Mouse (Mus musculus) midbrain, embryonic 16.5 days (tissue): ENCODE measurements around the gene Tmem243. TPM values are rescaled to one million over a fixed set of nuclear protein-coding genes. Genes with fewer than 3 reads are reported as not detected.

Experiments used
- ATAC-seq: fragments of 200-750 bp; cut with Nextera tagmentation; 2 replicates; pipeline ENCODE4 v1.8.0; 2017; ENCODE audit warnings: moderate TSS enrichment
- H3K27ac ChIP-seq: fragments of 300-500 bp; sonication (generic); 2 replicates; pipeline ENCODE4 v1.5.1; 2014; ENCODE audit warnings: mild to moderate bottlenecking, low read length, mixed read lengths
- H3K27me3 ChIP-seq: fragments of 300-500 bp; sonication (generic); 2 replicates; pipeline ENCODE4 v1.6.1; 2014; ENCODE audit warnings: low read depth, low read length, mixed read lengths; ENCODE audit not compliant: control insufficient read depth, insufficient read depth
- H3K36me3 ChIP-seq: fragments of 300-500 bp; sonication (generic); 2 replicates; pipeline ENCODE4 v1.6.1; 2014; ENCODE audit warnings: mild to moderate bottlenecking, low read length, moderate library complexity, mixed read lengths; ENCODE audit not compliant: control insufficient read depth, insufficient read depth
- H3K4me1 ChIP-seq: fragments of 300-500 bp; sonication (generic); 2 replicates; pipeline ENCODE4 v1.6.1; 2014; ENCODE audit warnings: mild to moderate bottlenecking, low read length, mixed read lengths; ENCODE audit not compliant: control insufficient read depth, insufficient read depth
- H3K4me2 ChIP-seq: fragments of 300-500 bp; sonication (generic); 2 replicates; pipeline ENCODE4 v1.6.1; 2014; ENCODE audit warnings: mild to moderate bottlenecking, low read length, mixed read lengths
- H3K4me3 ChIP-seq: fragments of 300-500 bp; sonication (generic); 2 replicates; pipeline ENCODE4 v1.5.1; 2014; ENCODE audit warnings: low read depth, mild to moderate bottlenecking, low read length, moderate library complexity, mixed read lengths
- H3K9ac ChIP-seq: fragments of 300-500 bp; sonication (generic); 2 replicates; pipeline ENCODE4 v1.6.1; 2014; ENCODE audit warnings: low read depth, low read length, mixed read lengths
- H3K9me3 ChIP-seq: fragments of 300-500 bp; sonication (generic); replicated peaks from 2 replicates; pipeline ENCODE4 v1.6.1; 2014; ENCODE audit warnings: mild to moderate bottlenecking, low read length, mixed read lengths; ENCODE audit not compliant: control insufficient read depth, poor library complexity, severe bottlenecking
- WGBS: fragments of 180-500 bp; shearing (Covaris S2); extraction: QIAGEN DNeasy Blood & Tissue Kit; methylation state at CpG from one replicate; pipeline ENCODE4 v1.1.7; 2014; 5-methylcytosine and 5-hydroxymethylcytosine counted together
- polyA plus RNA-seq: library from polyadenylated mRNA; unstranded; fragments of >200 nt; fragmentation: Nextera tagmentation; extraction: Ambion mirVana; gene quantifications from 2 replicates; pipeline ENCODE4 v1.2.1, GENCODE M21; 2015

Tmem243 gene
- polyA plus RNA-seq = 9.4 and 9.7 TPM in 2 replicates

- peak within 1 kb of the TSS; percentile 87 for H3K4me2 ChIP-seq
- no peaks in the 10 kb centered on the region for H3K36me3 ChIP-seq
- peaks cover 3% of the 10 kb centered on the region; the same call in 1 of the 2 replicates for H3K9me3 ChIP-seq
- ATAC-seq = peak; percentile 98
- peaks cover 2% of the 10 kb centered on the region for H3K27me3 ChIP-seq
- whole genome bisulfite sequencing = under 1% methylated on average over 38 of the region's 59 CpGs
- H3K9ac ChIP-seq = peak within 1 kb of the TSS; percentile 69
- peak within 1 kb of the TSS; percentile 95 for H3K4me3 ChIP-seq
- H3K4me1 ChIP-seq = peaks cover 5% of the 10 kb centered on the region
- H3K27ac ChIP-seq = peak within 1 kb of the TSS; percentile 28; the same call in 1 of the 2 replicates
These were observed at the start of gene Tmem243 for GRCm38 (mm10) chr5:9100207-9100848. TSS of gene Tmem243 (plus strand) at chr5:9100668.

GRCm38 (mm10) chr5:9056020-9056660, 44.3 kb upstream of the Tmem243 start:
- WGBS = 22% methylated on average over 3 of the region's 3 CpGs
- peak; percentile 71 for ATAC-seq
- H3K9ac ChIP-seq = no peak overlapping the region
- H3K9me3 ChIP-seq = no peaks in the 10 kb centered on the region
- H3K4me2 ChIP-seq = no peak overlapping the region
- no peaks in the 10 kb centered on the region for H3K27me3 ChIP-seq
- no peaks in the 10 kb centered on the region for H3K36me3 ChIP-seq
- no peak overlapping the region for H3K27ac ChIP-seq
- no peak overlapping the region for H3K4me3 ChIP-seq
- no peaks in the 10 kb centered on the region for H3K4me1 ChIP-seq

GRCm38 (mm10) chr5:9057277-9057879, 43.1 kb upstream of the Tmem243 start:
- H3K9me3 ChIP-seq = no peaks in the 10 kb centered on the region
- H3K4me1 ChIP-seq = no peaks in the 10 kb centered on the region
- no peak for ATAC-seq
- H3K36me3 ChIP-seq = no peaks in the 10 kb centered on the region
- H3K4me2 ChIP-seq = no peak overlapping the region
- H3K27ac ChIP-seq = no peak overlapping the region
- H3K27me3 ChIP-seq = no peaks in the 10 kb centered on the region
- H3K4me3 ChIP-seq = no peak overlapping the region
- no peak overlapping the region for H3K9ac ChIP-seq
- WGBS = 94% methylated on average over 5 of the region's 5 CpGs

- WGBS = 76% methylated on average over 6 of the region's 6 CpGs
- H3K4me3 ChIP-seq = no peak overlapping the region
- no peaks in the 10 kb centered on the region for H3K27me3 ChIP-seq
- H3K4me1 ChIP-seq = no peaks in the 10 kb centered on the region
- no peak overlapping the region for H3K9ac ChIP-seq
- H3K27ac ChIP-seq = no peak overlapping the region
- H3K36me3 ChIP-seq = no peaks in the 10 kb centered on the region
- H3K9me3 ChIP-seq = no peaks in the 10 kb centered on the region
- H3K4me2 ChIP-seq = no peak overlapping the region
- ATAC-seq = no peak
These were observed 41.0 kb upstream of the Tmem243 start for GRCm38 (mm10) chr5:9059303-9060023.

GRCm38 (mm10) chr5:9060228-9060627, 40.2 kb upstream of the Tmem243 start:
- no peak overlapping the region for H3K9ac ChIP-seq
- no peaks in the 10 kb centered on the region for H3K27me3 ChIP-seq
- no peaks in the 10 kb centered on the region for H3K9me3 ChIP-seq
- ATAC-seq = no peak
- no peaks in the 10 kb centered on the region for H3K4me1 ChIP-seq
- H3K4me3 ChIP-seq = no peak overlapping the region
- no peaks in the 10 kb centered on the region for H3K36me3 ChIP-seq
- WGBS = 89% methylated on average over 14 of the region's 14 CpGs
- H3K4me2 ChIP-seq = no peak overlapping the region
- no peak overlapping the region for H3K27ac ChIP-seq

GRCm38 (mm10) chr5:9064217-9064616, 36.3 kb upstream of the Tmem243 start:
- no peaks in the 10 kb centered on the region for H3K27me3 ChIP-seq
- no peak overlapping the region for H3K4me2 ChIP-seq
- no peaks in the 10 kb centered on the region for H3K4me1 ChIP-seq
- no peak for ATAC-seq
- H3K27ac ChIP-seq = no peak overlapping the region
- H3K4me3 ChIP-seq = no peak overlapping the region
- H3K9ac ChIP-seq = no peak overlapping the region
- H3K36me3 ChIP-seq = no peaks in the 10 kb centered on the region
- 86% methylated on average over 1 of the region's 1 CpGs for WGBS
- no peaks in the 10 kb centered on the region for H3K9me3 ChIP-seq

GRCm38 (mm10) chr5:9068886-9069285, 31.6 kb upstream of the Tmem243 start:
- Histone ChIP-seq H3K9me3 (no peaks in the 10 kb centered on the region), H3K4me2 (no peak overlapping the region), H3K4me3 (no peak overlapping the region), H3K36me3 (no peaks in the 10 kb centered on the region), H3K4me1 (no peaks in the 10 kb centered on the region), H3K27ac (no peak overlapping the region), H3K27me3 (no peaks in the 10 kb centered on the region), H3K9ac (no peak overlapping the region)
- no peak for ATAC-seq
- 70% methylated on average over 2 of the region's 2 CpGs for WGBS

- Histone ChIP-seq H3K27me3 (no peaks in the 10 kb centered on the region), H3K27ac (no peak overlapping the region), H3K4me2 (no peak overlapping the region), H3K9me3 (no peaks in the 10 kb centered on the region), H3K4me1 (no peaks in the 10 kb centered on the region), H3K9ac (no peak overlapping the region), H3K36me3 (no peaks in the 10 kb centered on the region), H3K4me3 (no peak overlapping the region)
- 83% methylated on average over 6 of the region's 6 CpGs for WGBS
- no peak for ATAC-seq
These were observed 30.8 kb upstream of the Tmem243 start for GRCm38 (mm10) chr5:9069599-9070209.
